Mouse (Mus musculus) adrenal gland, postnatal 0 days (tissue): Measurements from ENCODE around the gene Olfr951. TPM values are rescaled to one million over a fixed set of nuclear protein-coding genes. Genes with fewer than 3 reads are reported as not detected.

ENCODE experiments used
- polyA plus RNA-seq: library from polyadenylated mRNA; unstranded; fragments of >200 nt; fragmentation: Nextera tagmentation; extraction: Ambion mirVana; gene quantifications from 2 replicates; pipeline ENCODE4 v1.2.1, GENCODE M21; 2015

The Olfr951 gene
- not detected in 2 replicates for polyA plus RNA-seq

GRCm38 (mm10) chr9:39387110-39387509 is at the start of gene Olfr951:
TSS of gene Olfr951 (plus strand) at chr9:39387410.

GRCm38 (mm10) chr9:39427048-39427447 is 39.8 kb downstream of the Olfr951 start, which contains the start of gene Olfr952:
TSS of gene Olfr952 (minus strand) at chr9:39427148.

Other genes starting within 250 kb of the Olfr951 start
- gene Olfr943, start 221.1 kb upstream of the Olfr951 start, polyA plus RNA-seq: not detected in 2 replicates
- not detected in 2 replicates for gene Olfr944, start 185.5 kb upstream of the Olfr951 start, polyA plus RNA-seq
- not detected in 2 replicates for gene Olfr1537, start 137.4 kb upstream of the Olfr951 start, polyA plus RNA-seq
- gene Olfr945, start 110.6 kb upstream of the Olfr951 start, polyA plus RNA-seq: not detected in 2 replicates
- not detected in 2 replicates for gene Olfr948, start 61.4 kb upstream of the Olfr951 start, polyA plus RNA-seq
- not detected in 2 replicates for gene Olfr952, start 39.7 kb downstream of the Olfr951 start, polyA plus RNA-seq
- not detected in 2 replicates for gene Olfr954, start 69.3 kb downstream of the Olfr951 start, polyA plus RNA-seq
- gene Olfr955, start 84.5 kb downstream of the Olfr951 start, polyA plus RNA-seq: not detected in 2 replicates
- gene Olfr44, start 106.6 kb downstream of the Olfr951 start, polyA plus RNA-seq: not detected in 2 replicates
- gene Olfr957, start 128.4 kb downstream of the Olfr951 start, polyA plus RNA-seq: not detected in 2 replicates
- not detected in 2 replicates for gene Olfr958, start 166.6 kb downstream of the Olfr951 start, polyA plus RNA-seq
- not detected in 2 replicates for gene Olfr959, start 188.2 kb downstream of the Olfr951 start, polyA plus RNA-seq
- 39.4 and 49.0 TPM in 2 replicates for gene AW551984, start 217.0 kb downstream of the Olfr951 start, polyA plus RNA-seq
- not detected in 2 replicates for gene Olfr148, start 223.2 kb downstream of the Olfr951 start, polyA plus RNA-seq
- gene Olfr960, start 234.0 kb downstream of the Olfr951 start, polyA plus RNA-seq: not detected in 2 replicates